Comparison of ENCODE assay signal across 8 mouse cellular contexts in the genomic region with DNA sequence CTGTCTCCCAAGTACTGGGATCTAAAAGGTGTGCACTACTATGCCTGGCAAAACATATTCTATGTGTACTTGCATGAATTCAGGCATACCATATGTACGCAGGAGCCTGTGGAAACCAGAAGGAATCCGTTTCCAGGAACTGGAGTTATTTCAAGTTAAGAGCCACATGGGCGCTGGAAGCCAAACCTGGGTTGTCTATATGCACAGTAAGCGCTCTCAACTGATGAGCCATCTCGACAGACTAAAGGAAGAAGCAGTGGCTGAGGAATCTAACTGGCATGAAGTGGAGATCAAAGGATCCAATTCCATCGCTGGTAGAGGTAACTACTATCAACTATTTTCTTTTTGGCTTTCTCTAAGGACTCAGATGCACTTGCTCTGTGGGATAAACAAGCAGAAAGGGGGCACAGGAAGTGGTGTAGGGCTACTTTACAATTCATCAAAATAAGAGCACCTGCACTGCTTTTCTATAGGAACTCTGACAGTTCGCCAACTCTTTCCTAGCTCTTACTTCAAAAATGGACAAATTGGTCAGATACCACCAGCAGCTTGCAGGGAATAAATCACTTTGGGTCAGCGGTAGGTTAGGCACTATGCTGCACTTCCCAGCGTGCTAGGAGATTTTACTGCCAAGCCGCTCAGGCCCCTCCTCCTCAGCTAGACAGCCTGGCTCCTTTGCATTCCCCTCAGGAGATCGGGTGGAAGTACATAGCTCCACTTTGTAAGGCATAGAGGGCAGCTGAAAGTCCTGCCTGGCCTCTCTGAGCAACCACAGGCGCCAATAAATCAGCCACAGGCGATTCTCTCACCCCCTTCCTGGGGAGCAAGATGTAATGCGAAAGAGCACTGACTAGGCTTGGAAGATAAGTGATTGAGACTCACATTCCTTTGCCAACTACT. TPM values are rescaled to one million over a fixed set of nuclear protein-coding genes. Genes with fewer than 3 reads are reported as not detected.
DNase-seq lines count a peak whose midpoint lies in the region; ATAC-seq and TF ChIP-seq lines count a peak whose summit lies in the region.

No protein-coding gene starts in this region.

- no peak for TF ChIP-seq CTCF in embryonic fibroblast, embryonic 13.5 days (IDR thresholded peaks at IDR 0.05; ENCODE audit: borderline replicate concordance, insufficient read depth, low read length)
- no peak for TF ChIP-seq CTCF in liver, postnatal 0 days (IDR thresholded peaks at IDR 0.05; ENCODE audit: low read depth)

- peaks cover 68% of the 10 kb centered on the region for H3K4me1 ChIP-seq in megakaryocyte, embryonic 14.5 days
- 0 out of 2 replicates have a peak, but pooled peaks cover 13% of the 10 kb centered on the region for H3K4me1 ChIP-seq in embryonic fibroblast, embryonic 13.5 days (ENCODE audit: control insufficient read depth, insufficient read depth, low read length)
- peaks cover 25% of the 10 kb centered on the region for H3K4me1 ChIP-seq in intestine, embryonic 14.5 days (replicated peaks; ENCODE audit: control insufficient read depth, insufficient read depth, low read length)
- H3K4me1 ChIP-seq in liver, postnatal 0 days (ENCODE audit: insufficient read depth) = peaks cover 35% of the 10 kb centered on the region

- peak overlapping the region; percentile 97 for H3K4me3 ChIP-seq in megakaryocyte, embryonic 14.5 days (replicated peaks)
- H3K4me3 ChIP-seq in embryonic fibroblast, embryonic 13.5 days (ENCODE audit: insufficient read depth, low read length) = peak overlapping the region; percentile 12
- no peak overlapping the region for H3K4me3 ChIP-seq in intestine, embryonic 14.5 days (ENCODE audit: low read depth, low read length)
- peak overlapping the region; percentile 95 for H3K4me3 ChIP-seq in liver, postnatal 0 days (ENCODE audit: low read depth, low read length)

- no peaks in the 10 kb centered on the region for H3K9me3 ChIP-seq in megakaryocyte, embryonic 14.5 days
- H3K9me3 ChIP-seq in intestine, embryonic 14.5 days (ENCODE audit: control insufficient read depth, low read length) = no peaks in the 10 kb centered on the region
- H3K9me3 ChIP-seq in liver, postnatal 0 days (ENCODE audit: low read length) = no peaks in the 10 kb centered on the region

- H3K9ac ChIP-seq in intestine, embryonic 14.5 days (ENCODE audit: low read length) = no peak overlapping the region
- peak overlapping the region; percentile 98 for H3K9ac ChIP-seq in liver, postnatal 0 days (replicated peaks)

- TF ChIP-seq EP300 in liver, postnatal 0 days (IDR thresholded peaks at IDR 0.05; ENCODE audit: low read depth) = no peak

- ATAC-seq in megakaryocyte, adult 5-6 weeks (ENCODE audit: poor library complexity, severe bottlenecking) = no peak
- no peak for ATAC-seq in intestine, embryonic 14.5 days (replicated peaks; ENCODE audit: low FRiP score, low TSS enrichment, low read depth)
- no peak for ATAC-seq in liver, postnatal 0 days

- TF ChIP-seq POLR2A in embryonic fibroblast, embryonic 13.5 days (IDR thresholded peaks at IDR 0.05; ENCODE audit: low read depth, low read length) = peak; percentile 59

- H3K27me3 ChIP-seq in megakaryocyte, embryonic 14.5 days (replicated peaks) = no peaks in the 10 kb centered on the region
- H3K27me3 ChIP-seq in intestine, embryonic 14.5 days (replicated peaks; ENCODE audit: control insufficient read depth, insufficient read depth, low read length) = no peaks in the 10 kb centered on the region
- H3K27me3 ChIP-seq in liver, postnatal 0 days (ENCODE audit: insufficient read depth, low read length) = no peaks in the 10 kb centered on the region

- peak overlapping the region; percentile 99; the same call in 1 of the 2 replicates for H3K27ac ChIP-seq in embryonic fibroblast, embryonic 13.5 days (ENCODE audit: insufficient read depth, low read length)
- no peak overlapping the region for H3K27ac ChIP-seq in intestine, embryonic 14.5 days (ENCODE audit: low read depth)
- H3K27ac ChIP-seq in liver, postnatal 0 days (ENCODE audit: low read depth) = peak overlapping the region; percentile 100; the same call in 1 of the 2 replicates

- WGBS in intestine, embryonic 14.5 days = 19% methylated on average over 14 of the region's 14 CpGs
- WGBS in liver, postnatal 0 days (ENCODE audit: insufficient replicate concordance) = 23% methylated on average over 14 of the region's 14 CpGs

- DNase-seq in adrenal gland, postnatal 36 days = peak; percentile 38 to 59
- DNase-seq in intestine, embryonic 14.5 days (ENCODE audit: low spot score) = peak; percentile 62
- DNase-seq in liver, postnatal 0 days = no peak
- peak; percentile 61 for DNase-seq in thymus, postnatal 14 days
- no peak for DNase-seq in left cerebral cortex, adult 11 months (ENCODE audit: low spot score)

- H3K4me2 ChIP-seq in intestine, embryonic 14.5 days (ENCODE audit: low read length) = peak overlapping the region; percentile 94
- H3K4me2 ChIP-seq in liver, postnatal 0 days (ENCODE audit: low read depth, low read length) = peak overlapping the region; percentile 96

- peaks cover 6% of the 10 kb centered on the region for H3K36me3 ChIP-seq in megakaryocyte, embryonic 14.5 days (replicated peaks; ENCODE audit: low read length)
- H3K36me3 ChIP-seq in intestine, embryonic 14.5 days (ENCODE audit: control insufficient read depth, insufficient read depth, low read length) = no peaks in the 10 kb centered on the region
- H3K36me3 ChIP-seq in liver, postnatal 0 days (replicated peaks; ENCODE audit: insufficient read depth, low read length) = no peaks in the 10 kb centered on the region

RNA-seq across cellular contexts. Expression of a gene that starts 2.1 kb away (rescaled TPM):
- 2.4 and 7.2 TPM in 2 replicates for polyA plus RNA-seq in megakaryocyte, embryonic 14.5 days (2012; ENCODE audit: insufficient read depth, low replicate concordance)
- total RNA-seq in megakaryocyte, adult 5-6 weeks (2015) = 11.9 and 13.5 TPM in 2 replicates
- 7.2 and 9.2 TPM in 2 replicates for total RNA-seq in megakaryocyte, adult 5-6 weeks (2017)
- total RNA-seq in adrenal gland, postnatal 36 days (2021) = 1 to 10 TPM; 5.9 to 9.9 TPM
- 24.0 and 29.2 TPM in 2 replicates for polyA plus RNA-seq in embryonic fibroblast, embryonic 13.5 days (2011; ENCODE audit: insufficient read length, low read depth, missing spikeins)
- 16.1 and 17.7 TPM in 2 replicates for polyA plus RNA-seq in intestine, embryonic 14.5 days (2014; fragmentation: Nextera tagmentation; extraction: Ambion mirVana)
- polyA plus RNA-seq in liver, postnatal 0 days (2015; fragmentation: Nextera tagmentation; extraction: Ambion mirVana) = 4.3 and 4.4 TPM in 2 replicates

RNA-seq across cellular contexts. Expression of a gene that starts 2.7 kb away (rescaled TPM):
- 0.79 and 4.7 TPM in 2 replicates for polyA plus RNA-seq in megakaryocyte, embryonic 14.5 days (2012; ENCODE audit: insufficient read depth, low replicate concordance)
- 8.9 and 11.7 TPM in 2 replicates for total RNA-seq in megakaryocyte, adult 5-6 weeks (2015)
- 9.1 and 10.1 TPM in 2 replicates for total RNA-seq in megakaryocyte, adult 5-6 weeks (2017)
- 1 to 10 TPM; 5.2 to 5.8 TPM for total RNA-seq in adrenal gland, postnatal 36 days (2021)
- polyA plus RNA-seq in embryonic fibroblast, embryonic 13.5 days (2011; ENCODE audit: insufficient read length, low read depth, missing spikeins) = 13.5 and 15.2 TPM in 2 replicates
- polyA plus RNA-seq in intestine, embryonic 14.5 days (2014; fragmentation: Nextera tagmentation; extraction: Ambion mirVana) = 9.4 and 10.0 TPM in 2 replicates
- polyA plus RNA-seq in liver, postnatal 0 days (2015; fragmentation: Nextera tagmentation; extraction: Ambion mirVana) = 2.4 and 2.6 TPM in 2 replicates

RNA-seq across cellular contexts. Expression of a gene that starts 36.6 kb away (rescaled TPM):
- polyA plus RNA-seq in megakaryocyte, embryonic 14.5 days (2012; ENCODE audit: insufficient read depth, low replicate concordance) = 2.9 and 5.8 TPM in 2 replicates
- 1.3 and 2.2 TPM in 2 replicates for total RNA-seq in megakaryocyte, adult 5-6 weeks (2015)
- total RNA-seq in megakaryocyte, adult 5-6 weeks (2017) = 4.8 and 6.7 TPM in 2 replicates
- total RNA-seq in adrenal gland, postnatal 36 days (2021) = 10 to 100 TPM; 18.5 to 21.5 TPM
- 8.6 and 13.7 TPM in 2 replicates for polyA plus RNA-seq in embryonic fibroblast, embryonic 13.5 days (2011; ENCODE audit: insufficient read length, low read depth, missing spikeins)
- 9.2 and 10.3 TPM in 2 replicates for polyA plus RNA-seq in intestine, embryonic 14.5 days (2014; fragmentation: Nextera tagmentation; extraction: Ambion mirVana)
- polyA plus RNA-seq in liver, postnatal 0 days (2015; fragmentation: Nextera tagmentation; extraction: Ambion mirVana) = 1.9 and 2.5 TPM in 2 replicates

RNA-seq across cellular contexts. Expression of a gene that starts 42.7 kb away (rescaled TPM):
- polyA plus RNA-seq in megakaryocyte, embryonic 14.5 days (2012; ENCODE audit: insufficient read depth, low replicate concordance) = 0.63 TPM in 1 of 2 replicates, not detected in the other
- total RNA-seq in megakaryocyte, adult 5-6 weeks (2015) = not detected in 2 replicates
- total RNA-seq in megakaryocyte, adult 5-6 weeks (2017) = 0.08 and 0.15 TPM in 2 replicates
- under 1 TPM; 0.46 to 0.83 TPM for total RNA-seq in adrenal gland, postnatal 36 days (2021)
- 0.68 TPM in 2 replicates for polyA plus RNA-seq in embryonic fibroblast, embryonic 13.5 days (2011; ENCODE audit: insufficient read length, low read depth, missing spikeins)
- polyA plus RNA-seq in intestine, embryonic 14.5 days (2014; fragmentation: Nextera tagmentation; extraction: Ambion mirVana) = 4.2 and 5.1 TPM in 2 replicates
- polyA plus RNA-seq in liver, postnatal 0 days (2015; fragmentation: Nextera tagmentation; extraction: Ambion mirVana) = 0.20 and 0.22 TPM in 2 replicates

RNA-seq across cellular contexts. Expression of a gene that starts 50.0 kb away (rescaled TPM):
- not detected in 2 replicates for polyA plus RNA-seq in megakaryocyte, embryonic 14.5 days (2012; ENCODE audit: insufficient read depth, low replicate concordance)
- 0.58 TPM in 1 of 2 replicates, not detected in the other for total RNA-seq in megakaryocyte, adult 5-6 weeks (2015)
- total RNA-seq in megakaryocyte, adult 5-6 weeks (2017) = 0.18 TPM in 1 of 2 replicates, not detected in the other
- not detected for total RNA-seq in adrenal gland, postnatal 36 days (2021)
- 1.4 and 1.8 TPM in 2 replicates for polyA plus RNA-seq in embryonic fibroblast, embryonic 13.5 days (2011; ENCODE audit: insufficient read length, low read depth, missing spikeins)
- polyA plus RNA-seq in intestine, embryonic 14.5 days (2014; fragmentation: Nextera tagmentation; extraction: Ambion mirVana) = 1.4 and 1.9 TPM in 2 replicates
- 0.15 and 0.18 TPM in 2 replicates for polyA plus RNA-seq in liver, postnatal 0 days (2015; fragmentation: Nextera tagmentation; extraction: Ambion mirVana)

Comparison
In these comparisons a context has a peak if more than half of its experiments do, and no peak if none do; other contexts are left out.
1. DNase-seq: peak in adrenal gland, postnatal 36 days (2 of 2), intestine, embryonic 14.5 days (single experiment) and thymus, postnatal 14 days (single experiment); none in liver, postnatal 0 days (single experiment) and left cerebral cortex, adult 11 months (single experiment).